Mouse (Mus musculus) left cerebral cortex, adult 9 months (tissue): ENCODE data around the gene Litaf.

Experiments
- DNase-seq, 2 experiments: peaks; one replicate each; pipeline ENCODE4 v3.0.0; 2022; ENCODE audit warnings: low spot score in 2 of 2

Gene Litaf

DNA sequence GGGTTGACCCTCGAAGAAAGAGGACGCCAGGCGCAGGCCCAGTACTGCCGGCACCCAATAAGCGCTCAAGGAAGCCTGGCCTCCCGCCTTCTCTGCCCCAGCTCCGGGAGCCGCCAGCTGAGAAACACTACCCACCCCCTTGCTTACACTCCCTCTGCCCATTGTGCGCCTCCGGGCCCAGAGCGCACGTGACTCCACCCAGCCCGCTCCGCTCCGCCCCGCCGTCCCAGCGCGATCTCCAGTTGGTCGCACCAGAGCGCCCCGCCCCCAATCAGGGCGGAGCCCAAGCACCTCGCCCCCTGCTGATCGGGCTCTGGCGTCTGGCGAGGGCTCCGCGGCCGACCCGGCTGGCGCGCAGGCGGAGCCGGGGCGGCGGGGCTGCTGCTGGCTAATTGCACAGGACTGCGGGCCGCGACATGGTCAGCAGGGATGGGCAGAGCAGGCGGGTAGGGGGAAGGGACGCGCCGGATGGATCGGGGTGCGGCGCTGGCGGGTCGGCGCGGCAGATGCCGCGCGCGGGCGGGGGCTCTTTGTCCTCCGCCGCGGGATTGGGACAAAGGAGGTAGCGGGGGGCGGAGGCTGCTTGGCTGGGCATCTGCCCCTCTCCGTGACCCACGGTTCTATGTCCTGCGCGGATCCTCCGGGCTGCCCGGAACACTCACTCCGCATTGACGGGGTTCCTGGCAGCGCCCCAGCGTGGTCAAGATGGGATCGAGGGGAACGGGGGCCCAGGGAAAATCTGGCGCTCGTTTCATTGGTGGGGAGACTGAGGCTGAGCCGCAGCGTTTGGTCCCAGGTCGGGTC is at the start of gene Litaf:
Gene Litaf, minus strand, starts transcription at position 129 of the 804 bp plus-strand sequence.
- DNase-seq: peak; percentile 94 to 97

DNA sequence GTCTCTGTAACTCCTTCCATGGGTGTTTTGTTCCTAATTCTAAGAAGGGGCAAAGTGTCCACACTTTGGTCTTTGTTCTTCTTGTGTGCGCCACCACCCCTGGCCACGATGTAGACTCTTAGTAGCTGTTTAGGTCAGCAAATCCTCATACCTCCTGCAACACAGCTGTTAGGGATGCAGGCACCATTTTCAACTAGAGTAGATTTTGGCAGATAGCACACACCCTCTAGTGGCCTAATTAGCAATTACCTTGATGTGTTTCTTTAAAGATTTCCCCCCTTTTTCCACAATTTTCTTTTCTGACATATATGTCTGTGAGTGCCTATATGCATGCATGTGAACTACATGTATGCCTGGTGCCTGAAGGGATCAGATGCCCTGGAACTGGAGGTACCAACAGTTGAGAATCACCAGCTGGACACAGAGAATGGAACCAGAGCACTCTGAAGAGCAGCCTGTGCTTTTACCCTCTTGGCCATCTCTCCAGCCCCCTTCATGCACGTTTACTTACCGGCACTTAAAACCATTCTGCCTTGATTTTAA is 43.3 kb upstream of the Litaf start:
- DNase-seq: peak in 1 of 2 experiments; percentile 21

DNA sequence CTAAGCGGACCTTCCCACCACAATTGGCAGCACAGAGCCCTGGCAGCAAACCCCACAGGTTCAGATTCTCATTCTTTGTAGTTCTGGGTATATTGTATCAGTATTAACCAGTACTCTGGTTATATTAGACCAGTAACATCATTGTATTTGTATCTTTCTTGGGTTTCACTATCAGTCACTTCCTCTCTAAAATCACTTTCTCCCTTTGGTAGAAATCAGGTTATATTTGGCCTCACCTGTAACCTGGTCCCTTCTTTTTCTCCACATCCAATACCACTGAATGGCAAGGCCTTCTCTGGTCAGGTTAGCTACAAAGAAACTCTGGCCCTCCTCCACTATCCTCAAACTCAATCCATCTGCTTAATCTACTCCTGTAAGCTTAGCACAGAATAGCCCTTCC is 38.9 kb upstream of the Litaf start:
- no peak for DNase-seq

DNA sequence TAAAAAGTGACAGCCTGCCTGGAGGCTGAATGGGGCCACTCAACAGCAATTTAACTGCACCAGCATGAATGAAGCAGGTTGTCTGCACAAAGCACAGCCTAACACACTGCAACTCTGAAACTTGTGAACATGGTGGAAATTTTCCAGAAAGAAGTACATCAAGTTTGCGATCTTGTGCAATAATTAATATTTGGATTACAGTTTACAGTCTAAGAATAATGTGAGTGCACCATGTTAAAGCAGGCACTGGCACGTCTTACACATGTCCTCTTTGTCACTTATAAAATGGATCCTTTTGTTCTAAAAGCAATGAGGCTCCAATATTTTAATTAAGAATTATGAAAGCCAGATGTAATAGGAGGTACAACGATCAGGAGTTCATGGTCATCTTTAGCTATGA is 31.3 kb upstream of the Litaf start:
- no peak for DNase-seq

DNA sequence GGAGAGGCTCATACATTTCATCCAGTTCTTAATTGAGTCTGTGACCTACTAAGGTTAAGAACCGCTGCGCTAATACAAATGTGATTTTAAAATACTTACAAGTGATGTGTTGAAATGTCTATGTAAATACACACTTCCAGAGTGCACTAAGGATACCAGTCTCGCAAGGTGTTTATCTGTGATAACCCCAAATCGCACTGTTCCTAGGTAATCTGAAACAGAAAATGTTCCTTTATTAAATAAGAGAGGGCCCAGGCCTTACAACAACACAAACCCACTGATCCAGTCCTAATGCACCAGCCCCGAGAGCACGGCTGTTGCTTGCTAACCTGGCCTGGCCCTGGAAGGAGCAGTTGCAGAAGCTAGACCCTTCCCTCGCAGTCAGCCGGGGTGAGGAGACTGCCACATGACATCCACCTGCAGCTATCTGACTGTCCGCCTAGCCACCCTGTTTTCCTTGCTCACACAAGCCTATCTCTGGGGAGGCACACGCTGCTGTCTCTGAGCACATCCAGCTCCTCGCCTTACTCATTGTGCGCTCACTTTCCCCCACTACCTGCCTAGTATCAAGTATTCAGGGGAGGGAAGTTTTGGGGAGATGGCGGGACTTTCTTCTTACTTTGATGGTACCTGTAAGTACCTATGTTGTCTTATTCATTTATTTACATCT is 27.9 kb upstream of the Litaf start:
- DNase-seq: no peak

DNA sequence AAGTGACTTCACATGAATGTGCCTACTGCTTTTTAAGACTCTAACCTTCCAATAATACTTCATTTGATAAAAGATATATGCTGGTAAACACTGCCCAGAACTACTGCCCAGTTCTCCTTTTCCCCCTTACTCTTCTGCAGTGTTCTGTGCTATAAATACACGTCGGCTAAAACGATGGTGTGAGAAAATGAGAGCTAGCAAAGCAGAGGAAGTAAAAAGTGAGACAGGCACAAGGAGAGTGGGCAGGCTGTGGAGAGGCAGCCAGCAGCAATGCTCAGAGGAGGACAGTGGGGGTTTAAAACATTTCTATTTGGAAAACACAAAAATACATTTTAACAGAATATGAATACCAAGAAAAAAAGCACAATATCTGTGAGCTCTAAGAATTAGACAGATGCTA is 26.6 kb upstream of the Litaf start:
- peak in 1 of 2 experiments; percentile 67 for DNase-seq

DNA sequence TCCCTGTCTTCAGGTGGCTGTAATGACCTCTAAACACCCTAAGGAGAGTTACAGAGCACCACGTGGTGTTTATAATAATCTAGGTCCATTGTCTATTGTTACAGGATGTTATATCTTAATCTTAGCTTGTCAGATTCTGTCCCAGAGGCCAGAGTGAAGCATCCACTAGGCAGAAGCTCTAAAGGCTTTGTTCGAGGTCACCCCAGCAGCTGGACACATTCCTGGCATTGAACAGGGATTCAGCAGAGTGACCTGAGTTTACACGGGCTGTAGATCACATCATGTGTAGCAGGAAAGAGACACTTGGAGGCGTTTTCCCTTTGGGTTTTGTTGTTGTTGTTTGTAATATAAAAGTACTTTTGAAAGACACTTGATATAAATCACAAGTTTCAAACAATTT is 26.1 kb upstream of the Litaf start:
- no peak for DNase-seq

DNA sequence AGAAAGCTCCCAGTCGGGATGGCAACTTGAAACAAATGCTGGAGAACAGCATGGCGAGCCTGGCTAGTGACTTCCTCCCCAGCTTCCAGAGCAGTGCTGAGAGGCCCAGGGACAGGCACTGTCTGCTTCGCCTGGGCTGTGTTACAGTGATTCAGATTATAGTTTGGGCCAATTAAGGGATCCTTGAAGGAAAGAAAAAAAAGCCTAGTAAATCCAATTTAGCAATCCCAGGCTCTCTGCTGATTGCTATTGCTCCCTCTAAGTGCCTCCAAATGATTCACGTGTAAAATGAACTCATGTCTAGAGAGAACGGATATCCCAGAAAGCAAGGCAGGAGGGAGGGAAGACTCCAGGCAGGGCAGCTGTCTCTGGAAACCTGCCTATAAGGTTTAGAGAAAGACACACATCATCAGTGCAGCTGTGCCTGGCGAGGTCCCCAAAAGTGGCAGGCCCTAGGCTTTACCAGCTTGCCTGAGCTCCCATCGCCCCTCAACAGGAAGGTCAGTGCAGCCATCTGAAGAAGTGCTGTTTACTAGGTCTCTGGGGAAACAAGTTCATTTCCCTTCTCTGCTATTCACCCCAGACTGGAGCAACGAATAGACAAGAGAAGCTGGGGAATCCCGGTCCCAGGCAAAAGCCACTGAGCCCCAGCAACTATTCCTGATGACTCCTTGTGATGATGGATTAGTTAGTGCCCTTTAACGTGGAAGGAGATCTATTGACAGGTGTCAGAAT is 25.0 kb upstream of the Litaf start:
- no peak for DNase-seq

DNA sequence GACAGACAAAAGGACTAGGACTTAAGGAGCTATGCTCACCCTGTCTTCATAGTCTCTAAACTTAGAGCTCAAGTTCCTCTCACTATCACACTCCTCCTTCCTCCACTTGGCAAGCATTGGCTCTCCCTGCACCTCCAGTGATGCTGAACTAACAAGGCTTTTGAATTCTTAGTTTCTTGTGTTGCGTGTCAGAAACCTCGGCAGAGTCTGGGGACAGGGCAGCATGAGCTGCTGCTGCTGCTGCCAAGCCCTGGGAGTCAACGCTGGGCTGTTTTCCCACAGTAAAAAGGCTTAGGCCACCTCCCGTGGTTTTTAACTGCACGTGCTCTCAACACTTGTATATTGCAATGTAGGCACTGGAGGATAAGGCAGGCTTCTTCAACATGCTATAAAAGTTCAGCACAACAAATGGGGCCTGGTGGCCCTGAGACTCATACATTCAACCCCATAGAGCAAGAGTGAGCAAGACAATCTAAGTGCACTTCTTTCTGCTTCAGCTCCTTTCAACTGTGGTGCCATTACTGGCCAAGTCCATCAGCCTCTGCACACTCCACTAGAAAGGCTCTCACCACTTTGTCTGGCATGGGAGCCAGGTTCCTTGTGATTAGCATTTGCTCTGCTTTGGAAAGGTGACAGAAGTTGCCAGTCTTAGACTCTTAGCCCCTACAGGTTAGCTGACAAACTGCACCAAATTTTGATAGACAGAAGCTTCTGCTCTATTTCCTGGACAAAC is 21.1 kb upstream of the Litaf start:
- no peak for DNase-seq

DNA sequence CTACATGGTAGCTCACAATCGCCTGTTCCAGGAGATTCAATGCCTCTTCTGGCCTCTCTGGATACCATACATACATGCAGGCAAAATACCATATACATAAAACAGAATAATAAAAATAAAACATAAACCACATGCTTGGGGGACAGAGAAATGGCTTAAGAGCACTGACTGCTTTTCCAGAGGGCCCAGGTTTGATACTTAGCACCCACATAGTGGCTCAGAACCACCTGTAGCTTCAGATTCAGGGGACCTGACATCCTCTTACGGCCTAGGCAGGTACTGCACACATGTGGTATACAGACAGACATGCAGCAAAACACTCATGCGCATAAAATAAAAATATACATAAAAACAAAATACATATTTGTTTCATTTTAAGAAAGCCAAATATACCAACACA is 20.3 kb upstream of the Litaf start:
- DNase-seq: no peak

DNA sequence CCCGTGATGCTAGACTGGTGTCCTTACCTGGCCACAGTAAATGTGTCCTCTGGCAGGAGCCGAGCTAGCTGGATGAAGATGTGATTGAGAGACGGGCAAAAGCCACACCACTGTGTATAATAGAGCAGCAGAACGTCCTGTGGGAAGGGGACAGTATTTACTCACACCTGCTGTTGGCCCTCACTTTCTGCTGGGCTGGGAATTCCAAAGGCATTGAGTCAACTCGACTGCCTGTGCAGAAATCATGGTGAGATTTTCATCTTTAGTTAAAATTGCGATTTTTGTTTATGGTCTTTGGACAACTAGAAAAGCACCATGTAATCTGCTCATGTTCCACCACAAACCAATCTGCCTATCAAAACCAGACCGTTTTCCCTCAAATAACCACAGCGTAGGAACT is 18.2 kb upstream of the Litaf start:
- DNase-seq: no peak

DNA sequence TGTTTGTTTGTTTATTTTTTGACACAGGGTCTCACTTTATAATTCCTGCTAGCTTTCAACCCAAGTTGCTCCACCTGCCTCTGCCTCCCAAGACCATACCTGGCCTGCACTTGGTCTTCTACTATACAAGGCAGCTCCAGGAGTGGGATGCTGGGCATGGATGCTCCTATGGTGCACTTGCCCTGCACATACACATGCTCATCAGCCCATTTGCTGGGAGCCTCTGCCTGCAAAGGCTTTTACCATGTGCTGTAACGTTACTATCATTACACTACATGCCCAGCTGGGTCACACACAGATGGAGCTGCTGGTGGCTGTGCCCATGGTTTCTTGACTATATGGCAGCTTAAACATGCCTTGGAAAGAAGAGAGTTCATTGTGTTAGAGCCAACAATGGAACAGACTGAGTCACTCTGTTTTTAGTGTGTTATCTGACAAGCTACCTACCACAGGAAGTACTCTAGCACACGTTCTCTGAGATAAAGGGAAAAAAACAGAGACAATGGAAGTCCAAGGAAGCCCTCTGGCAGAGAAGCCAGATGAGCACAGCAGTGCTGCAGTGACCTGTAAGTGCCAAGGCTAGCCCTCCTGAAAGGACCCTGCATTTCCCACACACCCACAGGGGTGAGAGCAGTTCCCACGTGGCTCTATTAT is 12.4 kb upstream of the Litaf start:
- DNase-seq: no peak

DNA sequence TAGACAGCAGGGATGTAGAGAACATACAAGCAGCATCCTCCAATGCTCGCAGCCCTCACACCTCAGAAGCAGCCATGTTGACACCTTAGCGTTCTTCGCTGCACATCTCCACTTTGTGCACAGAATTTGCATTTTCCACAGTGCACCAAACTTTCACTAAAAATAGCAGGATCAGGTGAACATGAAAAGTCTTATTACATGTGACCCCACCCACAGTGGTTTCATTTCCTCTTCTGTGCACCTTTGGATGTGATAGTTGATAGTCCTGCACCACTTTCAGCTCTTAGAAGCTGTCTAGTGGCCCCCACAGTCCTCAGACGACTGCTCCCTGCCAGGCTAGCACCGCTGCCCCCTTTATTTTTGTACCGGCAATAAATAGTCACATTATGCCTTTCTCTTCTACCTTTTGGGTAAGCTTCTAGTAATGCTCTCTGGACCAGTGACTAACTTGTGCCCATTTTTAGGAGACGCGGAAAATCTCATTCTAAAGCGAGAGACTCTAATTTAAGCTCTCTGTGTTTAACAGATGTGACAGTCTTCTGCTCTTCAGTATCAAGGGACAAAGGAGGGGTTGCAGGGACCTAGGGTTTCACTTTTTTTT is 11.7 kb upstream of the Litaf start:
- no peak for DNase-seq

DNA sequence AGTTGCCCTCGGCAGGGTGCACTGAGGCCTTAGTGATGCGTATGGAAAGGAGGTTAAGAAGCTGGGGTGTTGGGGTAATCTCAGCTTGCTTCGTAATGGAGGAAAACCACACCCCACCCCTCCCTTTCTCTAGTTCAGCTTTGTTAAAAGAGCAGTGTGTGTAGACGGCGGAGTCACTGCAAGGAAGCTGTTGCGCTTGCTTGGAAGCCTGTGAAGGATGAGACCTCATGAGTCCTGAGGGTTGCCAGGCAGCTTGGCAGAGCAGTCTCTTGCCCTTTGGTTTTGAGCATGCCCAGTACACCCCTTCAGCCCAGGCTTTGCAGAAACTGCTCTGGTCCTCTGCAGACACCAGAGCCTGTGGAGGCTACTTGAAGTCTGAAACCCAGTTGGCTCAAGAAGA is 7.1 kb upstream of the Litaf start:
- DNase-seq: no peak

DNA sequence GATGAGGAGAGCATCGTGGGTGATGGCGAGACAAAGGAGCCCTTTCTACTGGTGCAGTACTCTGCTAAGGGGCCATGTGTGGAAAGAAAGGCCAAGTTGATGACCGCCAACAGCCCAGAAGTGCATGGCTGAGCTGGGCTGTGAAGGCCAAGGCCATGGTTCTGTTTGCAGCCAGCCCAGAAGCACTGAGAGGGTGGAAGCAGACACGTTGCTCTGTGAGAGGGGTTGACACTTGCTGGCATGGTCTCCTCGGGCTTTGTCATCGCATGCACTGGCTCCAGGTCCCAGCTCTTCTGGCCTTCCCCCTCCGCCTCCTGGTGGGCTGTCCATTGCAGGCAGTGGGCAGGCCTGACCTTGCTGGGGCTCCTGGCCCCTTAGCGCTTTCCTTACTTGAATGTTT is 6.5 kb upstream of the Litaf start:
- no peak for DNase-seq

DNA sequence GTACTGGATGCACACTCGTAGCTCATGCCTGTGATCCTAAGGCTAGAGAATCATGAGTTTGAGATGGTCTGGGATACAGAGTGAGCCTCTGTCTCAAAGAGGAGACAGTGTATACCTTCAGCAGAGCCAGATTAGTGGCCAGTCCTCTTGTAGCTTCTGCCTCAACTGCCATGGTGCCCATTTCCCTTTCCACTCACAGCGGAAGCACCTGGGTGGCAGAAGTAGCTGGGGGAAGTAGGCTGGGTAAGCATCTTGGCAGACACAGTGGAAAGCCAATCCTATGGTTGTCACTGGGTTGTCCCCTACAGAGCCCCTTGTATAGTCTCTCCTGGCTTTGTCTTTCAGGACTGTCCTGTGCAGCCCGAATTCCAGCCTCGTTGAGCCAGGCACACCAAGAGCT is 5.9 kb upstream of the Litaf start:
- DNase-seq: no peak

DNA sequence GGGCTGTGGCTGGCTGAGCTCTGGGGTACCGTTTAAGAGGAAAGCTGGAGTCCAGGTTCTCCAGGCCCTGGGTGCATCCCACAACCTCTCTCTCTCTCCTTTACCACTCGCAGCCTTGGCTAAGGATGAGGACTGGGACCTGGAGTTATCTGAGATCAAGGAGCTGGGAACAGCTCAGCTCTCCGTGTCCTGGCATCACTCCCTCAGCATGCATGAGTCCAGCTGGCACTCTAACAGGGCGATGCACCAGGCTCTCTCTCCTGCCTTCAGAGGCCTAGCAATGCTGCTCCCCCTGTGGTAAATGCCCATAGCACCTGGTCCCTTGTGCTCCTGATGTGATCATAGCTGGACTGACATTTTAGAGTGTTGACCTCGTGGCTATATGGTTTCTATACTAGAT is 5.2 kb upstream of the Litaf start:
- DNase-seq: no peak

DNA sequence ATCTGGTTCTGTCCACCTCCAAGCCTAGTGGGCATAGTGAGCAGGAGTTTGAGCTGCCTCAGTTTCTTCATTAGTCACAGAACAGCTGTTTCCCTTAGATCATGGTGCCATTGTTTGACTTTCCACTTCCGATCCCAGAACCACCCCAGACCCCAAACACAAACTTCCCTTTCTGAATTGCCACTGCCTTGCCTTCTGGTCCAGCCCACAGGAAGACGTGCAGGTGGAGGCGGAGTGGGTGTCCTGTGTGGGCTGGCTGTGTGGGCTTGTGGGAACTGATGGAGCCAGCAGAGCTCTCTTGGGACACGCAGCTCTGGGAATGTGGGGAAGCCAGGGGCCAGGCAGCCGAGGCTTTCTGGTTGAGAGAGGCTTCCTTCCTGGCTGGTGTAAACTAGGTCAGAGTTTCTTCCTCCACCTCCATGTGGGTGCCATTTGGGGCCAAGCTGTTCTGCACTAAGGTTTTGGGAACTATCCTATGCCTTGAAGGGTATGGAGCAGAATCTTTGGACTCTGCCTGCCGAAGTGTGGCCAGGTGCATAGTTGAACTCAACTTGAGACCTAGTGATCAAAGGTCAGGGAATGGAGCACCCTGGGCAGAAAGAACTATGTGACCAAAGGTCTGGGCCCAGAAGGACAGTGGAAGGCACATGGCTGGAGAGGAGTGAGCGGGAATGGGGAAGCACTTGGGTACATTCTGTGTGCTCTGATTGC is 3.9 kb upstream of the Litaf start:
- DNase-seq: no peak

DNA sequence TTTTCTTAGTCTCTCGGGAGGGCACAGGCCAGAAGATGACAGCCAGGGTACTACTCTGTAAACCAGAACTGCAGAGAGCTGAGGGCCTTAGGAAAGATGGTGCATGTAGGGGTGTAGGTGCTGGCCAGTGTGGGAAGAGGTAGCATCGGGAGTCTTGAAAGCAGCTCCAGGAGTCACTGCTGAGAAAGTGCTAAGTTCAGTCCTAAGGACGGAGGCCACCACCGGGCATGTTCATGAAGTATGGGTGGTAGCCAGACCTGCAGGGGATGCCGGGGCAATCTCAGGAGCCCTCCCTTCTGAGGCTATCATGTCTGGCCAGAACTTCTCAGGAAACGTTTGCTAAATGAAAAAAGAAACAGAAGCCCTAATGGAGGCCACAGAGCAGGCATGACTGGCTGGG is 3.3 kb upstream of the Litaf start:
- no peak for DNase-seq

DNA sequence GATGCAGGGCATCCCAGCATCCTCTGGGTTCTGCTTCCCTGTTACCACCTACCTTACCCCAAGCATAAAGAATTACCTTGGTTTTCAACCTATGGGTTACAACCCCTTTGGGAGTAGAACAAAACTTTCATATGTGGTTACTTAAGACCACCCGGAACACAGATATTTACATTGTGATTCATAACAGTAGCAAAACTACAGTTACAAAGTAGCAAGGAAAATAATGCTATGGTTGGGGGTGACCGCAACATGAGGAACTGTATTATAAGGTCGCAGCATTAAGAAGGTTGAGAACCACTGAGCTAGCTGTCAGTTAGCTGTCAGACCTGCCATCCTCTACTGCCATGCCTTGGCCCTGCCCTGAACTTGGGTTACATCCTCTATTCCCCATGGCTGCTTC is 2.7 kb upstream of the Litaf start:
- DNase-seq: no peak
